Mouse (Mus musculus) limb, embryonic 15.5 days (tissue): Measurements from ENCODE around the gene Cdhr3. TPM values are rescaled to one million over a fixed set of nuclear protein-coding genes. Genes with fewer than 3 reads are reported as not detected.
A peak's percentile ranks its signal among the peaks of the same experiment; 100 is the strongest.

Experiments used
- ATAC-seq: fragments of 200-750 bp; cut with Nextera tagmentation; 2 replicates; pipeline ENCODE4 v1.8.0; 2017; ENCODE audit warnings: low read depth, moderate TSS enrichment; ENCODE audit not compliant: insufficient number of reproducible peaks, low FRiP score, low TSS enrichment
- H3K27ac ChIP-seq: fragments of 300-500 bp; sonication (generic); 2 replicates; pipeline ENCODE4 v1.5.1; 2015; ENCODE audit warnings: moderate library complexity, mild to moderate bottlenecking, inconsistent platforms
- H3K27me3 ChIP-seq: fragments of 300-500 bp; sonication (generic); 2 replicates; pipeline ENCODE4 v1.6.1; 2015; ENCODE audit warnings: inconsistent platforms
- H3K36me3 ChIP-seq: fragments of 300-500 bp; sonication (generic); 2 replicates; pipeline ENCODE4 v1.6.1; 2015; ENCODE audit warnings: inconsistent platforms
- H3K4me1 ChIP-seq: fragments of 300-500 bp; sonication (generic); 2 replicates; pipeline ENCODE4 v1.6.1; 2015; ENCODE audit warnings: inconsistent platforms
- H3K4me2 ChIP-seq: fragments of 300-500 bp; sonication (generic); 2 replicates; pipeline ENCODE4 v1.6.1; 2015; ENCODE audit warnings: mild to moderate bottlenecking, inconsistent platforms
- H3K4me3 ChIP-seq: fragments of 300-500 bp; sonication (generic); 2 replicates; pipeline ENCODE4 v1.5.1; 2015; ENCODE audit warnings: mild to moderate bottlenecking, inconsistent platforms
- H3K9ac ChIP-seq: fragments of 300-500 bp; sonication (generic); 2 replicates; pipeline ENCODE4 v1.6.1; 2015; ENCODE audit warnings: inconsistent platforms
- H3K9me3 ChIP-seq: fragments of 300-500 bp; sonication (generic); 2 replicates; pipeline ENCODE4 v1.6.1; 2016; ENCODE audit warnings: inconsistent platforms
- WGBS: fragments of 180-500 bp; shearing (Covaris S2); methylation state at CpG from one replicate; pipeline ENCODE4 v1.1.7; 2015; 5-methylcytosine and 5-hydroxymethylcytosine counted together
- polyA plus RNA-seq: library from polyadenylated mRNA; unstranded; fragments of >200 nt; fragmentation: Nextera tagmentation; extraction: Ambion mirVana; gene quantifications from 2 replicates; pipeline ENCODE4 v1.2.1, GENCODE M21; 2015

The Cdhr3 gene
- polyA plus RNA-seq, 1 experiment from 2014 or later: 0.64 TPM

GRCm38 (mm10) chr12:33109531-33109930 lies 16.9 kb upstream of the Cdhr3 start:
- no peaks in the 10 kb centered on the region for H3K27me3 ChIP-seq
- H3K36me3 ChIP-seq: no peaks in the 10 kb centered on the region
- no peak overlapping the region for H3K27ac ChIP-seq
- no peak overlapping the region for H3K4me3 ChIP-seq
- H3K4me1 ChIP-seq: peaks cover 22% of the 10 kb centered on the region
- no peak for ATAC-seq
- H3K9ac ChIP-seq: no peak overlapping the region
- no peak overlapping the region for H3K4me2 ChIP-seq
- no peaks in the 10 kb centered on the region for H3K9me3 ChIP-seq

DNA sequence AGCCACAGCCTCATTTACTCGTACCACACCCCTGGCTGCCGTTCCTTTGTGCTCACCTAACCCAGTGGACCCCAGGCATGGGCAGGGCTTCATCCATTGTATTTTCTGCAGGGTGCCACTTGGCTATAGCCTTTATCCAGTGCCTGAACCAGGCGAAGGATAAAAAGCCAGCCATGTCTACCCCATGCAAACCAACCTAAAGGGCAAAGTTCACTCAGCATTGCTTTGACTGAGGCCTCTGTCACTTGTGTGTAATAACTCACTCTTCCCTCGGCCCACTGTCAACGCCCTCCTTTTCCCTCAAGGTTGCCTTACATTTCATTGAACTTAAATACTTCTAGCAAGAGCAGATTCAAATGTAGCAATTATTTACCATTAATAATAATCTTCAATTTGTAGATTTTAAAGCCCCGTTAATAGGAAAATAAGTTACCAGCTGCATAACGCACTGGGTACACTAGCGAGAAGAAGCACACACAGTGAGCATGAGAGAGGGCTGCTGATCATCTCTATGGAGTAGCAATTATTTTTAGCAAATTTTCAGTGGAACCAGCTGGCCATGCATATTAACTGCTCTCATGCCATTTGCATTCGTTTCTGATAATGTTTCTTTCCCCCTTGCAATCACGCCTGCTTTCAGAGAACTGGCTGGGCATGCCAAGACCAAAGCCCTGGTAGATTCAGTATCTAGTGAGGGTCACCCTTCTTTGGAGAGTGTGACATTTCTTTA lies 13.9 kb upstream of the Cdhr3 start:
- Histone ChIP-seq H3K4me1 (peaks cover 14% of the 10 kb centered on the region), H3K27me3 (no peaks in the 10 kb centered on the region), H3K9me3 (no peaks in the 10 kb centered on the region), H3K36me3 (no peaks in the 10 kb centered on the region), H3K9ac (no peak overlapping the region), H3K4me2 (no peak overlapping the region), H3K4me3 (no peak overlapping the region), H3K27ac (no peak overlapping the region)
- 76% methylated on average over 10 of the region's 10 CpGs for WGBS
- ATAC-seq: no peak

DNA sequence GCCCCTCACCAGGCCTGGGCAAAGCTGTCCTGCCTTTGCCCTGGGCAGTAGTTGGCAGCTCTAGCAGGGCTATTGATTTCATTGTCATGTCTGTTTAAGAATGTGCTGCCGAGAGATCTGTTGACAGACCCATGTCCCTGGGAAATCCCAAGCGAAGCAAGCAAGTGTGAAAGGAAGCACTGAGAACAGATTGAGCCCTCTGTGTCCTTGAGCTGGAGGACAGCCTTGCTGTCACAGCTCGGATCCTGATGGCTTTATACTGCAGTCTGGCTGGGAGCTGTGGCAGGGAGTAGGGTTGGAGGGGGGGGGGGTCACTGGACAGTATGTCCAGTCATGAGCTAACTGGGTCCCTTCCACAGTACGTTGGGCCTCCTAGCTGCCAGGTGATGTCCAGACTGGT lies 13.0 kb upstream of the Cdhr3 start:
- Histone ChIP-seq H3K9ac (no peak overlapping the region), H3K4me3 (no peak overlapping the region), H3K9me3 (no peaks in the 10 kb centered on the region), H3K4me1 (peaks cover 10% of the 10 kb centered on the region), H3K36me3 (no peaks in the 10 kb centered on the region), H3K27me3 (no peaks in the 10 kb centered on the region), H3K4me2 (no peak overlapping the region), H3K27ac (no peak overlapping the region)
- 76% methylated on average over 4 of the region's 4 CpGs for WGBS
- ATAC-seq: no peak

- 0 out of 2 replicates have a peak, but pooled peaks have one; percentile 52 for ATAC-seq
- 47% methylated on average over 15 of the region's 15 CpGs for WGBS
Measured at GRCm38 (mm10) chr12:33102342-33103115, 9.9 kb upstream of the Cdhr3 start.

DNA sequence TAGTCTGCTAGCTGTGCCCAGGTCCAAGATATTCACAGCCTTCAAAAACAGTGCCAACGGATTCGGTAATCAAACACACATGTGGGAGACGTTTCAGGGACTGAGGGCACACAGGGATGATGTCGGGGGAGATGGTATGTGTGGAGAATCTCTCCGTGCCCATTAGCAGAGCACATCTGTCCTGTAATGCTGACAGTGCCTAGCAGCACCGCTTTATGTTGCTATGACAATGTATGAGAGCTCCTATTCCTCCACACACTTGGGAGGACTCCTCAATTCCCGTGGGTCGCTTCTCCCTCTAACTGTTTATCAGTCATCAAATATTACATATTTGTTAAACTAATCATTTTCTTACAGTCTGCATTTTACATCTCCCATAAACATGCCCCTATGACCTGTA lies 9.0 kb upstream of the Cdhr3 start:
- Histone ChIP-seq H3K9ac (no peak overlapping the region), H3K27me3 (no peaks in the 10 kb centered on the region), H3K4me3 (no peak overlapping the region), H3K4me2 (no peak overlapping the region), H3K27ac (no peak overlapping the region), H3K4me1 (peaks cover 4% of the 10 kb centered on the region; the same call in 1 of the 2 replicates), H3K36me3 (no peaks in the 10 kb centered on the region), H3K9me3 (no peaks in the 10 kb centered on the region)
- ATAC-seq: no peak
- WGBS: 71% methylated on average over 8 of the region's 8 CpGs

More at GRCm38 (mm10) chr12:33102342-33103115, 9.9 kb upstream of the Cdhr3 start:
- Histone ChIP-seq H3K4me2 (no peak overlapping the region), H3K4me3 (no peak overlapping the region), H3K9ac (no peak overlapping the region), H3K27me3 (no peaks in the 10 kb centered on the region), H3K36me3 (no peaks in the 10 kb centered on the region), H3K27ac (no peak overlapping the region), H3K4me1 (peaks cover 4% of the 10 kb centered on the region; the same call in 1 of the 2 replicates), H3K9me3 (no peaks in the 10 kb centered on the region)

- Histone ChIP-seq H3K27me3 (no peaks in the 10 kb centered on the region), H3K27ac (no peak overlapping the region), H3K4me2 (no peak overlapping the region), H3K9ac (no peak overlapping the region), H3K36me3 (no peaks in the 10 kb centered on the region), H3K4me1 (no peaks in the 10 kb centered on the region), H3K4me3 (no peak overlapping the region), H3K9me3 (no peaks in the 10 kb centered on the region)
- 63% methylated on average over 3 of the region's 3 CpGs for WGBS
- ATAC-seq: no peak
Measured at GRCm38 (mm10) chr12:33096017-33096416, 3.3 kb upstream of the Cdhr3 start.

- no peak overlapping the region for H3K27ac ChIP-seq
- no peaks in the 10 kb centered on the region for H3K27me3 ChIP-seq
- WGBS: 67% methylated on average over 2 of the region's 2 CpGs
- H3K4me3 ChIP-seq: no peak overlapping the region
- no peaks in the 10 kb centered on the region for H3K36me3 ChIP-seq
- no peak overlapping the region for H3K4me2 ChIP-seq
- ATAC-seq: no peak
- no peaks in the 10 kb centered on the region for H3K4me1 ChIP-seq
- no peak overlapping the region for H3K9ac ChIP-seq
- H3K9me3 ChIP-seq: no peaks in the 10 kb centered on the region
Measured at GRCm38 (mm10) chr12:33092196-33092595, 479 bp downstream of the Cdhr3 start.

DNA sequence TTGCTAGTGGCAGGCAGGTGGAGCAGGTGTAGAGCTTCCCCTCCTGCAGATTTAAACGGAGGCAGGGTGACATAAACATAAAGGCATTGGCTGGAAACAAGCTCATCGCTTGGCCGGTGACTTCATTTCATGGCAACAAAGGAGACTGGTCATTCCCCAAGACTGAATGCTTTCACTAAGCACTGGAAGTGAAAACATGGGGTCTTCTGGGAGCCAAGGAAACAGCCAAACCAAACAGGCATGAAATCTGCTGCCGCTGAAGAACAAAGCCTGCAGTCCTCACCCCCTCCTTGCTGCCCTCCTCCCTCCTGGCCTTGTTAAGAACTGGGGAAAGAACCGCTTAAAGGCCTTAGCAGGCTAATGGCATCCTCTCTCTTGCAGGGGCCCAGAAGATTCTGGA lies 6.5 kb downstream of the Cdhr3 start:
- H3K4me3 ChIP-seq: no peak overlapping the region
- no peaks in the 10 kb centered on the region for H3K27me3 ChIP-seq
- no peak overlapping the region for H3K27ac ChIP-seq
- H3K4me1 ChIP-seq: no peaks in the 10 kb centered on the region
- H3K9ac ChIP-seq: no peak overlapping the region
- ATAC-seq: no peak
- 60% methylated on average over 5 of the region's 5 CpGs for WGBS
- H3K4me2 ChIP-seq: no peak overlapping the region
- no peaks in the 10 kb centered on the region for H3K9me3 ChIP-seq
- no peaks in the 10 kb centered on the region for H3K36me3 ChIP-seq

DNA sequence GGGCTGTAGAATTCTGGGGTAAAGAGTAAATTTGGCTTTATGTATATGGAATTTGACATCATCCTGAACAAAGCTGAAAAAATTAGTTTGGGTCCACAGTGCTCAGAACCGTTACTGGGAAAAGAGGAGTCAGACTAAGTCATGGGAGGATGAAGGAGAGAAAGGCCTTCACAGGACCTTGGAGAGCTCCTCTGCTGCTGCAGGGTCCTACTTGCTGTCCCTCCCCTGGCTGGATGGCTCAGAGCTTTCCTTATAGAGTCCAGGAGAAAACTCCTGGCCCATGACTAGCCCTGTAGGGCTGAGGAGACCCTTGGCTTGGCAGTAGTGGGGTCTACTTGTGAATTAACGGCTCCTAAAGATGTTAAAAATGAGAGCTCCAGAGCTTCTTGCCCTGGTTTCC lies 8.0 kb downstream of the Cdhr3 start:
- H3K4me2 ChIP-seq: no peak overlapping the region
- no peak overlapping the region for H3K4me3 ChIP-seq
- no peaks in the 10 kb centered on the region for H3K36me3 ChIP-seq
- no peaks in the 10 kb centered on the region for H3K4me1 ChIP-seq
- no peak overlapping the region for H3K27ac ChIP-seq
- ATAC-seq: no peak
- H3K9ac ChIP-seq: no peak overlapping the region
- 30% methylated on average over 2 of the region's 2 CpGs for WGBS
- no peaks in the 10 kb centered on the region for H3K9me3 ChIP-seq
- H3K27me3 ChIP-seq: no peaks in the 10 kb centered on the region

DNA sequence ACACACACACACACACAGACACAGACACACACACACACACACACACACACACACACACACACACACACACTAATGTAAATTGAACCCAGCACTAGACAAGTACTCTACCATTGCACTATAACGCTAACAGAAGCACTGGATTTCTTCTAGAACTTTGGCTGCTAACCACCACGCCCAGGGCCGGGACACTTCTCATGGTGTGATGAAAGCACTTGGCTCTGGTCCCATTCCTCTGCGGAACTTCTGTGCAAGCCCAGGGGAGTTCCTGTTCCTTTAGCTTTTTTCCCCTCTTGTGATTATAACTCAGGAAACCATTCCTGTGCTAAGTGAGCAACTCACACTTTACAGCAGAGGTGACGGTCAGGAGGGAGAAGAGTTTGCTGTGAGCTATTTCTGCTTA lies 9.3 kb downstream of the Cdhr3 start:
- no peaks in the 10 kb centered on the region for H3K9me3 ChIP-seq
- no peak overlapping the region for H3K9ac ChIP-seq
- 36% methylated on average over 5 of the region's 5 CpGs for WGBS
- no peaks in the 10 kb centered on the region for H3K36me3 ChIP-seq
- no peak overlapping the region for H3K27ac ChIP-seq
- no peaks in the 10 kb centered on the region for H3K4me1 ChIP-seq
- no peaks in the 10 kb centered on the region for H3K27me3 ChIP-seq
- no peak for ATAC-seq
- no peak overlapping the region for H3K4me3 ChIP-seq
- H3K4me2 ChIP-seq: no peak overlapping the region

DNA sequence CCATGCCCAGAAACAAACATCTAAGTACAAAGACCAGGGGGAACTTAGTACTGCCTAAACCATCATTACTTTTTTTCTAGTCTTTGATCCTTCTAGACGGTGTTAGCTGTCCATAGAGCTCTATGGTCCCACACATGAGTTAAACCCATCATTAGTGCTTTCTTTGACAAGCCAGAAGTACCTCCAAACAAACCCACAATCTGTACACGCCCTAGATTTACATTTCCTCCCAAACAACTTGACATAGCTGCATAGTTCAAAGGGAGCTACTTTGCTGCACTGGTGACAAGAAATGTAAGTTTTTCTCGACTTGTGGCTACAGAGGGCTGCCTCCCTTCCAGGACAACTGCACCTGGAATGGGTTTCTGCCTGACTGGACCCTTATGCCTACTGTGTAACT lies 16.4 kb downstream of the Cdhr3 start:
- H3K4me3 ChIP-seq: no peak overlapping the region
- ATAC-seq: no peak
- no peaks in the 10 kb centered on the region for H3K36me3 ChIP-seq
- H3K9ac ChIP-seq: no peak overlapping the region
- no peaks in the 10 kb centered on the region for H3K27me3 ChIP-seq
- no peak overlapping the region for H3K4me2 ChIP-seq
- no peaks in the 10 kb centered on the region for H3K9me3 ChIP-seq
- WGBS: 43% methylated on average over 3 of the region's 3 CpGs
- no peak overlapping the region for H3K27ac ChIP-seq
- H3K4me1 ChIP-seq: 0 out of 2 replicates have a peak, but pooled peaks cover 2% of the 10 kb centered on the region

DNA sequence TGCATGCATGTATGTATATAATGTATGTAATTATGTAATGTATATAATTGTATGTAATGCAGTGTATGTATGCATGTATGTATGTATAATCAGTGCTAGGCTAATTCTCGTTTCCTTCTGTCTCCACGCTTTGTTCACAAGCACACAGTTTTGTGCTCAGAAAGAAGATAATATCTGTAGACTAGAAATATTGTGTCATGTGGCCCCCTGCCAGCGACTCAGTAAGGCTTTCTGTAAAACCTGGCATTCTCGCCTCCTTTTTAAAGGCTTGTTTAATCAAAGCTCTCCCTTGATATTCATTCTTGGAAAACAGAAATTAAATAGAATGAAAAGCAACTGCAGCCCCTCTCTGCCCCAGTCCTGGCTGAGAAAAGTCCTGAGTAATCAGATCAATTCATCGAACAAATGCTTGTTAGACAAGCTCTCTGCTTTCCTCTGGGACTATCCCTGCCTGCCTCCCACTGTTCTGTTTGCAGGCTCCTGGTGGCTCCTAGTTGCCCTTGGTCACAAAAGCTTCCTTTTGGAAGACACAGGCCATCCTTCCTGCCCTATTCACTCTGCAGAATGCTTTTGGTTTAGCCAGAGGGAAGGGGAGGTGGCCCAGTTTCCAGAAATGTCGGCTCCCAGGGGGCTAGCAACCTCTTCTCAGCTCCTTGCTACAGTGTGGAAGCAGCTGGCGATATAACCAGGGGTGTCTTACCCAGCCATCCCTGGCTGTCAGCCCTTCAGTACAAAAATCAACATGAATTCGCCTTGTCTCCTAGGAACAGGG lies 20.6 kb downstream of the Cdhr3 start:
- no peaks in the 10 kb centered on the region for H3K9me3 ChIP-seq
- ATAC-seq: no peak
- no peak overlapping the region for H3K4me3 ChIP-seq
- H3K4me2 ChIP-seq: no peak overlapping the region
- no peak overlapping the region for H3K9ac ChIP-seq
- no peaks in the 10 kb centered on the region for H3K27me3 ChIP-seq
- 55% methylated on average over 8 of the region's 8 CpGs for WGBS
- 0 out of 2 replicates have a peak, but pooled peaks cover 2% of the 10 kb centered on the region for H3K4me1 ChIP-seq
- H3K27ac ChIP-seq: no peak overlapping the region
- H3K36me3 ChIP-seq: no peaks in the 10 kb centered on the region
